Mouse (Mus musculus) lung, embryonic 14.5 days (tissue): ENCODE data around the gene Olfr435. TPM values are rescaled to one million over a fixed set of nuclear protein-coding genes. Genes with fewer than 3 reads are reported as not detected.
"Not testable (repeated sequence)": the region's sequence is repeated elsewhere in the genome, so short reads cannot be mapped to it uniquely, and the experiment has no call there.

Experiments used
- ATAC-seq: fragments of 200-750 bp; cut with Nextera tagmentation; 2 replicates; pipeline ENCODE4 v1.8.0; 2017; ENCODE audit warnings: mild to moderate bottlenecking, moderate TSS enrichment, moderate library complexity; ENCODE audit not compliant: insufficient read depth
- DNase-seq: peaks from one replicate; pipeline ENCODE4 v3.0.0-alpha.2; 2015
- H3K27ac ChIP-seq: fragments of 300-500 bp; sonication (generic); 2 replicates; pipeline ENCODE4 v1.5.1; 2014; ENCODE audit warnings: low read depth, mild to moderate bottlenecking, moderate library complexity
- H3K27me3 ChIP-seq: fragments of 300-500 bp; sonication (generic); 2 replicates; pipeline ENCODE4 v1.6.1; 2014; ENCODE audit warnings: low read length, control low read depth; ENCODE audit not compliant: insufficient read depth
- H3K36me3 ChIP-seq: fragments of 300-500 bp; sonication (generic); 2 replicates; pipeline ENCODE4 v1.6.1; 2014; ENCODE audit warnings: control low read depth; ENCODE audit not compliant: insufficient read depth
- H3K4me1 ChIP-seq: fragments of 300-500 bp; sonication (generic); 2 replicates; pipeline ENCODE4 v1.6.1; 2014; ENCODE audit warnings: antibody characterized with exemption, control low read depth; ENCODE audit not compliant: insufficient read depth
- H3K4me2 ChIP-seq: fragments of 300-500 bp; sonication (generic); 2 replicates; pipeline ENCODE4 v1.6.1; 2014; ENCODE audit warnings: mild to moderate bottlenecking
- H3K4me3 ChIP-seq: fragments of 300-500 bp; sonication (generic); 2 replicates; pipeline ENCODE4 v1.5.1; 2014; ENCODE audit warnings: low read depth, low read length
- H3K9ac ChIP-seq: fragments of 300-500 bp; sonication (generic); 2 replicates; pipeline ENCODE4 v1.6.1; 2014
- H3K9me3 ChIP-seq: fragments of 300-500 bp; sonication (generic); 2 replicates; pipeline ENCODE4 v1.6.1; 2016; ENCODE audit warnings: low read depth, low read length, control low read depth
- CTCF ChIP-seq: IDR thresholded peaks from 2 replicates; pipeline ENCODE4 v1.5.1; 2016; ENCODE audit warnings: antibody characterized with exemption, low read depth
- WGBS: fragments of 180-500 bp; shearing (Covaris S2); extraction: QIAGEN DNeasy Blood & Tissue Kit; methylation state at CpG from one replicate; pipeline ENCODE4 v1.1.7; 2014; 5-methylcytosine and 5-hydroxymethylcytosine counted together
- polyA plus RNA-seq: library from polyadenylated mRNA; unstranded; fragments of >200 nt; fragmentation: Nextera tagmentation; extraction: Ambion mirVana; gene quantifications from 2 replicates; pipeline ENCODE4 v1.2.1, GENCODE M21; 2014

The Olfr435 gene
- polyA plus RNA-seq, 1 experiment from 2014 or later = not detected

DNA sequence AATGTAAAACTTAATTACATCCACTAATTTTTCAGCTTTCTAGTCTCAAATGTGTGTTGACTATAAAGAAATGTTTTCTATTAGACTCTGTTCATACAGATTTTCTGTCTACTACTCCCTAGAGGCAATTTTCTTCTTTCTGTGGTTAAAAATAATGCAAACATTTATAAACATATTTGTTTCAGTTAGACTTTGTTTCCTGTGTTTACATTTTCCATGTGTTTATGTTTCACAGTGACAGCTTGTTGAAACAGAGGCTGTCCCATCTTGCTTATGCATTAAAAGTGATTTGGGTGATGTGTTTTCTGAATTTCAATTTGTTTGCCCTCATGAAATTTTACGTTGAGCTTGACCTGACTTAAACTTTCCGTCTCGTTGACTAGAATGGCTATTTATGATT is 6.0 kb upstream of the Olfr435 start:
- no peaks in the 10 kb centered on the region for H3K27me3 ChIP-seq
- DNase-seq (peak; percentile 78), ATAC-seq (peak; percentile 70; the same call in 1 of the 2 replicates)
- WGBS = 24% methylated on average over 3 of the region's 3 CpGs
- no peak overlapping the region for H3K4me2 ChIP-seq
- no peaks in the 10 kb centered on the region for H3K9me3 ChIP-seq
- H3K27ac ChIP-seq = peak overlapping the region; percentile 65
- H3K9ac ChIP-seq = no peak overlapping the region
- no peak overlapping the region for H3K4me3 ChIP-seq
- H3K36me3 ChIP-seq = no peaks in the 10 kb centered on the region
- no peak for TF ChIP-seq CTCF
- H3K4me1 ChIP-seq = no peaks in the 10 kb centered on the region

DNA sequence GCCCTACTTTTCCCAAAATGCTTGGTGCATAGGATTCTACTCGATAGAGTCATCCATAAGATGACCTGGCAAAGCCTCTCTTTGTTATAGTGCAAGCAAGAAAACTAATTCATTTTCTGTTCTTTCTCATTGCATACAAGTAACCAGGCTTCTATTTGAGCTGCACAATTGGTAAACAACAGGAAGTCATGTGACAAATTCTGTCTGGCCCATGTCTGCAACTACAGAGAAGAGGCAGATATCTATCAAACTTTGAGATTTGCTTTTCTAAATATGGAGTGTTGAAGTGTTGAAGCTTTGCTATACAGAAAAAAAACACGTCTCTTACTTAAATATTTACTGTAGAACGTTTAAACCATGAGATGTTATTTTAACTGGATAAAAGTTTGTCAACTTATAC is 1.1 kb downstream of the Olfr435 start:
- no peak overlapping the region for H3K4me2 ChIP-seq
- WGBS = 25% methylated on average over 3 of the region's 3 CpGs
- peak; percentile 79 for ATAC-seq
- no peaks in the 10 kb centered on the region for H3K27me3 ChIP-seq
- no peak overlapping the region for H3K9ac ChIP-seq
- H3K27ac ChIP-seq = no peak overlapping the region
- no peaks in the 10 kb centered on the region for H3K36me3 ChIP-seq
- no peak overlapping the region for H3K4me3 ChIP-seq
- peak; percentile 64 for DNase-seq
- TF ChIP-seq CTCF = no peak
- H3K9me3 ChIP-seq = no peaks in the 10 kb centered on the region
- H3K4me1 ChIP-seq = no peaks in the 10 kb centered on the region

DNA sequence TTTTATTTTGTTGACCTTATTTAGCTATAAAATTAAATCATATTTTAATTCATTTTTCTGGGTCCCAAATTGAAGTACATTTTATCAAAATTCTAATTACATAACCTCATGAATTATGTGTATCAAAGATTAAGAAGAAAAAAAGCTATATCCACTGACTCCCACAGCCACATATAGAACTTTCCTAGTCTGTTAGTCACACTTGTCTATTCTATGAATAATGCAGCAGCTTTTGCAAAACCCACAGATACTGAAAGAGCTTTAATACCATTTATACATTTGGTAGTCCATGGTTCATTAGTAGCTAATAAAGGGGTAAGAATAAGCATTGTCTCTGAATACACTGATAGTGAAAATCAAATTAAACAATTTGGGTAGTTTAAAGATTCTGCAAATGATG is 5.8 kb downstream of the Olfr435 start:
- ATAC-seq (no peak), DNase-seq (no peak)
- Histone ChIP-seq H3K4me2 (no peak overlapping the region), H3K36me3 (no peaks in the 10 kb centered on the region), H3K4me1 (no peaks in the 10 kb centered on the region), H3K27ac (no peak overlapping the region), H3K9ac (no peak overlapping the region), H3K27me3 (no peaks in the 10 kb centered on the region), H3K9me3 (no peaks in the 10 kb centered on the region), H3K4me3 (no peak overlapping the region)
- no peak for TF ChIP-seq CTCF

DNA sequence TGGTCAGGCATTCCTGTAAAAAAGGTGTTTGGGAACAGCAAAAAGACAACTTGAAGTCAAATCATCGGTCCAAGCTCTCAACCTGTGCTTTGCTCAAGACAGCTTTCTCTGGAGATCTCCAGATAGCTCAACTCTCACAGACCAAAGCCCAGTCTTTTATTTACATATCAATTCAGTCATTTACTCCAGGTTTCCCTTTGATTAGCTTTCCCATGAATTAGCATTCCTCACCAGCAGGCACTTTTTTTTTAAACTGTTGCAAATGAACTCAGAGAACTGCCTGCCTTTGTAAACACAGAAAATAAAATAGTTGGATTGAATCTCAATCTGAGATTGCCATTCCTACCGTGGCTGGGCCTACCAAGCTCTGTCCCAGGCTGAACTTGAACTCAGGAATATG is 8.4 kb downstream of the Olfr435 start:
- no peak for TF ChIP-seq CTCF
- Histone ChIP-seq H3K27me3 (no peaks in the 10 kb centered on the region), H3K4me2 (no peak overlapping the region), H3K4me3 (no peak overlapping the region), H3K27ac (no peak overlapping the region), H3K9ac (no peak overlapping the region), H3K4me1 (no peaks in the 10 kb centered on the region), H3K36me3 (no peaks in the 10 kb centered on the region), H3K9me3 (no peaks in the 10 kb centered on the region)
- ATAC-seq (no peak), DNase-seq (no peak)
- WGBS = 51% methylated on average over 2 of the region's 2 CpGs

DNA sequence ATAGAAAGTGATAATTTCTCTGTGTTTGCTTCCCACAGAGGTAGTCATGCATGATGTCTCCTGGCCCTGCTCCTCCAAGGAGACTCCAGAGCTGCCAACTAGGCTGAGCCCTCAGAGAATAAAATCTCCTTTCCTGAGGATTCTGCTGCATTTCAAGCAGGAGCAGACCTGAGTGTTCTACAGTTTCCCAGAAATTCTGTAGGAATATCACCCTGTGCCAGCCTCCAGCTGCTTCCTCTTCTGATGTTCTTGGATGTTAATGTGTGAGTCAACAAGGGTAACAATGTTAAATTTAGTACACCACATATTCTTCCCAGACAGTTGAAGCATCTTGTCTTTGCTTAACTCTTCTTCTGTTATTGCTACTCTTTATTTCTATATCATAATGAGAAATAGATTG is 15.9 kb downstream of the Olfr435 start, which contains the start of gene Olfr434:
TSS of gene Olfr434 (plus strand) at position 149 of the 400 bp plus-strand sequence.
- not testable (repeated sequence) for H3K9ac ChIP-seq, H3K36me3 ChIP-seq, H3K9me3 ChIP-seq, H3K4me3 ChIP-seq, H3K4me1 ChIP-seq, H3K27me3 ChIP-seq, DNase-seq, H3K4me2 ChIP-seq, H3K27ac ChIP-seq, ATAC-seq

DNA sequence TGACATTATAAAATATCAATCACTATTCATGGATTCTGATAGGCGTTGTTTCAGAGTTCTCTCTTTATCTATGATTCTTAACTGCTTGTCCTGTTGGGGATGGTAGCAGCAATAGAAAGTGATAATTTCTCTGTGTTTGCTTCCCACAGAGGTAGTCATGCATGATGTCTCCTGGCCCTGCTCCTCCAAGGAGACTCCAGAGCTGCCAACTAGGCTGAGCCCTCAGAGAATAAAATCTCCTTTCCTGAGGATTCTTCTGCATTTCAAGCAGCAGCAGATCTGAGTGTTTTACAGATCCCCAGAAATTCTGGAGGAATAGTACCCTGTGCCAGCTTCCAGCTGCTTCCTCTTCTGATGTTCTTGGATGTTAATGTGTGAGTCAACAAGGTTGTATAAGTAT is 34.3 kb downstream of the Olfr435 start, which contains the start of gene Olfr47:
TSS of gene Olfr47 (plus strand) at position 275 of the 400 bp plus-strand sequence.
- H3K36me3 ChIP-seq, H3K4me3 ChIP-seq, DNase-seq, H3K9ac ChIP-seq, H3K9me3 ChIP-seq, H3K27me3 ChIP-seq, H3K27ac ChIP-seq, H3K4me2 ChIP-seq, H3K4me1 ChIP-seq, ATAC-seq: not testable (repeated sequence)
- WGBS = 85% methylated on average over 1 of the region's 1 CpGs

DNA sequence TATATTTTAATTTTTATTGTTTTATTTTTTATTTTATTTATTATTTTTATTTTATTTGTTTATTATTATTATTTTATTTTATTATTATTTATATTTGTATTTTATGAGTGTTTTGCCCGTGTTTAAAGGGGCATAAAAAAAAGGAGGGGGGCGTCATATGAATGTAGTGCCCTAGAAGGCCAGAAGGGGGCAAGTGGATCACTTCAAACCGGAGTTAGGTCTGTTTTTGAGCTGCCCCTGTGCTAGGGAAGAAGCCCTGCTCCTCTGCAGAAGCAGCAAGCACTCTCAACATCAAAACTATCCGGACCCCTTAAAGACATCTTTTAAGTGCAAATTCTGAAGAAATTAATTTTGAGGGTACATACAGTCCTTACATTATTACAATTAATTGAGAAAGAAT is 45.1 kb downstream of the Olfr435 start:
- Histone ChIP-seq H3K4me3 (no peak overlapping the region), H3K4me2 (no peak overlapping the region), H3K36me3 (no peaks in the 10 kb centered on the region), H3K9me3 (no peaks in the 10 kb centered on the region), H3K27me3 (no peaks in the 10 kb centered on the region), H3K4me1 (no peaks in the 10 kb centered on the region), H3K27ac (no peak overlapping the region), H3K9ac (no peak overlapping the region)
- no peak for ATAC-seq
- 14% methylated on average over 4 of the region's 4 CpGs for WGBS
- DNase-seq = peak; percentile 67
- peak; percentile 50 for TF ChIP-seq CTCF

DNA sequence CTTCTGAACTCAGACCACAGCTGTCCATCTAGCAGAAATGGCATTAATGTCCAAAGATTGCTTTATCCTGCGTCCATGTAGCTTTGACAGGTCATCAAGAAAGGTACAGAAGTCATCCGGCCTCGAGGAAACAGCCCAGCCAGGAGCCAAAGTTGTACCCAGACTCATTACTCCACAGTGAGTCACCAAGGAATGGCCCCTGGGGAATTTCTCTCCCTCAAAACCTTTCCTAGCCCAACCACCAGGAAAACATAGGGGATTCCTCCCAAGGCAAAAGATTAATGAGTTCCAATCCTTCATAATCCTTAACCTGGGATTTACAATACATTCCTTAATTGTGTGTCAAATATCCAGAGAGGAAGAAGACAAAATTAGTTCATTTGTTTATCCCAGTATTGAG is 50.5 kb downstream of the Olfr435 start:
- Histone ChIP-seq H3K9me3 (no peaks in the 10 kb centered on the region), H3K9ac (no peak overlapping the region), H3K4me2 (no peak overlapping the region), H3K36me3 (no peaks in the 10 kb centered on the region), H3K27me3 (no peaks in the 10 kb centered on the region), H3K4me1 (no peaks in the 10 kb centered on the region), H3K27ac (no peak overlapping the region), H3K4me3 (no peak overlapping the region)
- DNase-seq (no peak), ATAC-seq (no peak)
- 55% methylated on average over 3 of the region's 3 CpGs for WGBS
- no peak for TF ChIP-seq CTCF
